Mouse (Mus musculus): ENCODE data around the gene Sh3glb2. TPM values are rescaled to one million over a fixed set of nuclear protein-coding genes. Genes with fewer than 3 reads are reported as not detected.

Sh3glb2 gene
- polyA plus RNA-seq, 1 experiment, result 304 TPM

- TF ChIP-seq CTCF (IDR thresholded peaks at IDR 0.05; ENCODE audit: borderline replicate concordance, extremely low read depth, insufficient read depth, insufficient read length) (no peak), POLR2A (IDR thresholded peaks at IDR 0.05; ENCODE audit: borderline replicate concordance, extremely low read depth, insufficient read depth, insufficient read length, poor library complexity, severe bottlenecking) (no peak)
- DNase-seq (ENCODE audit: low read depth), result no peak
Measured at GRCm38 (mm10) chr2:30336174-30336915, 22.8 kb downstream of the Sh3glb2 start.

- no peak for DNase-seq (ENCODE audit: low read depth)
- no peak for TF ChIP-seq POLR2A (IDR thresholded peaks at IDR 0.05; ENCODE audit: borderline replicate concordance, extremely low read depth, insufficient read depth, insufficient read length, poor library complexity, severe bottlenecking)
- no peak for TF ChIP-seq CTCF (IDR thresholded peaks at IDR 0.05; ENCODE audit: borderline replicate concordance, extremely low read depth, insufficient read depth, insufficient read length)
Measured at GRCm38 (mm10) chr2:30335324-30335723, 23.8 kb downstream of the Sh3glb2 start.

GRCm38 (mm10) chr2:30328791-30329190, 30.3 kb downstream of the Sh3glb2 start:
- no peak for DNase-seq (ENCODE audit: low read depth)
- TF ChIP-seq POLR2A (IDR thresholded peaks at IDR 0.05; ENCODE audit: borderline replicate concordance, extremely low read depth, insufficient read depth, insufficient read length, poor library complexity, severe bottlenecking), result no peak
- no peak for TF ChIP-seq CTCF (IDR thresholded peaks at IDR 0.05; ENCODE audit: borderline replicate concordance, extremely low read depth, insufficient read depth, insufficient read length)

- DNase-seq (ENCODE audit: low read depth), result no peak
- no peak for TF ChIP-seq POLR2A (IDR thresholded peaks at IDR 0.05; ENCODE audit: borderline replicate concordance, extremely low read depth, insufficient read depth, insufficient read length, poor library complexity, severe bottlenecking)
- no peak for TF ChIP-seq CTCF (IDR thresholded peaks at IDR 0.05; ENCODE audit: borderline replicate concordance, extremely low read depth, insufficient read depth, insufficient read length)
Measured at GRCm38 (mm10) chr2:30327276-30327675, 31.9 kb downstream of the Sh3glb2 start.

- TF ChIP-seq POLR2A (IDR thresholded peaks at IDR 0.05; ENCODE audit: borderline replicate concordance, extremely low read depth, insufficient read depth, insufficient read length, poor library complexity, severe bottlenecking), result no peak
- TF ChIP-seq CTCF (IDR thresholded peaks at IDR 0.05; ENCODE audit: borderline replicate concordance, extremely low read depth, insufficient read depth, insufficient read length), result no peak
Measured at GRCm38 (mm10) chr2:30325296-30325695, 33.8 kb downstream of the Sh3glb2 start.

GRCm38 (mm10) chr2:30323111-30323510, 36.0 kb downstream of the Sh3glb2 start:
- no peak for TF ChIP-seq POLR2A (IDR thresholded peaks at IDR 0.05; ENCODE audit: borderline replicate concordance, extremely low read depth, insufficient read depth, insufficient read length, poor library complexity, severe bottlenecking)
- TF ChIP-seq CTCF (IDR thresholded peaks at IDR 0.05; ENCODE audit: borderline replicate concordance, extremely low read depth, insufficient read depth, insufficient read length), result no peak
- DNase-seq (ENCODE audit: low read depth), result no peak

More at GRCm38 (mm10) chr2:30325296-30325695, 33.8 kb downstream of the Sh3glb2 start:
- no peak for DNase-seq (ENCODE audit: low read depth)

- TF ChIP-seq CTCF (IDR thresholded peaks at IDR 0.05; ENCODE audit: borderline replicate concordance, extremely low read depth, insufficient read depth, insufficient read length) (no peak), POLR2A (IDR thresholded peaks at IDR 0.05; ENCODE audit: borderline replicate concordance, extremely low read depth, insufficient read depth, insufficient read length, poor library complexity, severe bottlenecking) (no peak)
- no peak for DNase-seq (ENCODE audit: low read depth)
Measured at GRCm38 (mm10) chr2:30319260-30319659, 39.9 kb downstream of the Sh3glb2 start.

GRCm38 (mm10) chr2:30316955-30317354, 42.2 kb downstream of the Sh3glb2 start:
- no peak for DNase-seq (ENCODE audit: low read depth)
- no peak for TF ChIP-seq POLR2A (IDR thresholded peaks at IDR 0.05; ENCODE audit: borderline replicate concordance, extremely low read depth, insufficient read depth, insufficient read length, poor library complexity, severe bottlenecking)
- no peak for TF ChIP-seq CTCF (IDR thresholded peaks at IDR 0.05; ENCODE audit: borderline replicate concordance, extremely low read depth, insufficient read depth, insufficient read length)

GRCm38 (mm10) chr2:30316136-30316535, 43.0 kb downstream of the Sh3glb2 start:
- DNase-seq (ENCODE audit: low read depth), result no peak
- TF ChIP-seq POLR2A (IDR thresholded peaks at IDR 0.05; ENCODE audit: borderline replicate concordance, extremely low read depth, insufficient read depth, insufficient read length, poor library complexity, severe bottlenecking) (no peak), CTCF (IDR thresholded peaks at IDR 0.05; ENCODE audit: borderline replicate concordance, extremely low read depth, insufficient read depth, insufficient read length) (no peak)

- DNase-seq (ENCODE audit: low read depth), result no peak
Measured at GRCm38 (mm10) chr2:30311481-30311880, 47.7 kb downstream of the Sh3glb2 start.

GRCm38 (mm10) chr2:30309351-30309750, 49.8 kb downstream of the Sh3glb2 start:
- TF ChIP-seq POLR2A (IDR thresholded peaks at IDR 0.05; ENCODE audit: borderline replicate concordance, extremely low read depth, insufficient read depth, insufficient read length, poor library complexity, severe bottlenecking), result no peak
- DNase-seq (ENCODE audit: low read depth), result no peak

More at GRCm38 (mm10) chr2:30311481-30311880, 47.7 kb downstream of the Sh3glb2 start:
- no peak for TF ChIP-seq CTCF (IDR thresholded peaks at IDR 0.05; ENCODE audit: borderline replicate concordance, extremely low read depth, insufficient read depth, insufficient read length)
- no peak for TF ChIP-seq POLR2A (IDR thresholded peaks at IDR 0.05; ENCODE audit: borderline replicate concordance, extremely low read depth, insufficient read depth, insufficient read length, poor library complexity, severe bottlenecking)

- no peak for DNase-seq (ENCODE audit: low read depth)
- TF ChIP-seq CTCF (IDR thresholded peaks at IDR 0.05; ENCODE audit: borderline replicate concordance, extremely low read depth, insufficient read depth, insufficient read length), result no peak
- TF ChIP-seq POLR2A (IDR thresholded peaks at IDR 0.05; ENCODE audit: borderline replicate concordance, extremely low read depth, insufficient read depth, insufficient read length, poor library complexity, severe bottlenecking), result no peak
Measured at GRCm38 (mm10) chr2:30306087-30306486, 53.0 kb downstream of the Sh3glb2 start.

Data from brain, embryonic 14.5 days (tissue).